In genomic region chr16:96191531-96192506, GRCm38 (mm10) we compare ENCODE assay signal across 8 mouse cellular contexts. TPM values are rescaled to one million over a fixed set of nuclear protein-coding genes. Genes with fewer than 3 reads are reported as not detected.
DNase-seq lines count a peak whose midpoint lies in the region; ATAC-seq and TF ChIP-seq lines count a peak whose summit lies in the region.

Gene Lca5l (minus strand): TSS chr16:96192271.

- H3K36me3 ChIP-seq in C2C12 (ENCODE audit: control insufficient read depth, insufficient read depth) (no peaks in the 10 kb centered on the region), myocyte (ENCODE audit: control insufficient read depth, insufficient read depth) (no peaks in the 10 kb centered on the region)
- no peaks in the 10 kb centered on the region for H3K36me3 ChIP-seq in erythroblast, embryonic 14.5 days (ENCODE audit: control insufficient read depth)
- H3K36me3 ChIP-seq in heart, embryonic 11.5 days (ENCODE audit: control insufficient read depth, insufficient read depth, low read length) = no peaks in the 10 kb centered on the region
- H3K36me3 ChIP-seq in kidney, embryonic 16.5 days (ENCODE audit: insufficient read depth, low read length) = no peaks in the 10 kb centered on the region
- H3K36me3 ChIP-seq in liver, adult 2 months (ENCODE audit: control insufficient read depth, insufficient read depth, low read length) = no peaks in the 10 kb centered on the region
- no peaks in the 10 kb centered on the region for H3K36me3 ChIP-seq in splenic B cell, adult 2 months (ENCODE audit: control insufficient read depth, insufficient read depth, low read length, poor library complexity, severe bottlenecking)

- H3K4me2 ChIP-seq in heart, embryonic 11.5 days = peak within 1 kb of the TSS; percentile 94
- peak within 1 kb of the TSS; percentile 84 for H3K4me2 ChIP-seq in kidney, embryonic 16.5 days (replicated peaks; ENCODE audit: low read depth, low read length)
- peak within 1 kb of the TSS; percentile 94 for H3K4me2 ChIP-seq in myocyte (ENCODE audit: low read depth)

- WGBS in heart, embryonic 11.5 days (ENCODE audit: insufficient replicate concordance) = under 1% methylated on average over 77 of the region's 77 CpGs
- WGBS in kidney, embryonic 16.5 days = under 1% methylated on average over 74 of the region's 77 CpGs
- WGBS in liver, adult 2 months = 1% methylated on average over 77 of the region's 77 CpGs

- peak; percentile 99 for DNase-seq in brain, embryonic 14.5 days (ENCODE audit: low read depth)
- DNase-seq in liver, adult 2 months (ENCODE audit: extremely low read depth, low read depth, low spot score) = peak; percentile 90
- peak; percentile 93 for DNase-seq in splenic B cell, adult 2 months (ENCODE audit: low read depth, low spot score)

- TF ChIP-seq CTCF in C2C12 (IDR thresholded peaks at IDR 0.05; ENCODE audit: control insufficient read depth, insufficient read depth, insufficient read length) = no peak
- no peak for TF ChIP-seq CTCF in brain, embryonic 14.5 days (IDR thresholded peaks at IDR 0.05; ENCODE audit: borderline replicate concordance, extremely low read depth, insufficient read depth, insufficient read length)
- TF ChIP-seq CTCF in liver, adult 2 months (IDR thresholded peaks at IDR 0.05; ENCODE audit: low read depth, low read length) = no peak

- H3K27me3 ChIP-seq in C2C12 (ENCODE audit: control insufficient read depth, insufficient read depth, insufficient read length) (no peaks in the 10 kb centered on the region), myocyte (ENCODE audit: control insufficient read depth, insufficient read depth, insufficient read length) (no peaks in the 10 kb centered on the region)
- H3K27me3 ChIP-seq in erythroblast, embryonic 14.5 days (ENCODE audit: control insufficient read depth) = peaks cover 27% of the 10 kb centered on the region
- no peaks in the 10 kb centered on the region for H3K27me3 ChIP-seq in heart, embryonic 11.5 days (ENCODE audit: control insufficient read depth, insufficient read depth, low read length)
- no peaks in the 10 kb centered on the region for H3K27me3 ChIP-seq in kidney, embryonic 16.5 days (ENCODE audit: insufficient read depth, low read length)
- no peaks in the 10 kb centered on the region for H3K27me3 ChIP-seq in liver, adult 2 months (ENCODE audit: control insufficient read depth, insufficient read depth, low read length)
- no peaks in the 10 kb centered on the region for H3K27me3 ChIP-seq in splenic B cell, adult 2 months (ENCODE audit: control insufficient read depth, insufficient read depth, low read length, poor library complexity, severe bottlenecking)

- no peaks in the 10 kb centered on the region for H3K9me3 ChIP-seq in erythroblast, embryonic 14.5 days (ENCODE audit: control insufficient read depth, low read length)
- H3K9me3 ChIP-seq in heart, embryonic 11.5 days (replicated peaks; ENCODE audit: control insufficient read depth, low read length) = no peaks in the 10 kb centered on the region
- H3K9me3 ChIP-seq in kidney, embryonic 16.5 days (ENCODE audit: low read length) = no peaks in the 10 kb centered on the region; the same call in 1 of the 2 replicates

- peak within 1 kb of the TSS; percentile 84 for H3K27ac ChIP-seq in heart, embryonic 11.5 days (ENCODE audit: low read depth, low read length)
- H3K27ac ChIP-seq in kidney, embryonic 16.5 days (ENCODE audit: low read length) = peak within 1 kb of the TSS; percentile 83
- peak within 1 kb of the TSS; percentile 72 for H3K27ac ChIP-seq in liver, adult 2 months (replicated peaks; ENCODE audit: insufficient read depth, low read depth, low read length)

- peak within 1 kb of the TSS; percentile 84 for H3K9ac ChIP-seq in heart, embryonic 11.5 days (ENCODE audit: low read depth, low read length)
- H3K9ac ChIP-seq in kidney, embryonic 16.5 days (replicated peaks; ENCODE audit: low read length) = peak within 1 kb of the TSS; percentile 85
- H3K9ac ChIP-seq in liver, adult 2 months (ENCODE audit: low read depth, low read length) = peak within 1 kb of the TSS; percentile 79

- H3K79me3 ChIP-seq in C2C12 (ENCODE audit: low read depth) = no peaks in the 10 kb centered on the region

- H3ac ChIP-seq in C2C12 (ENCODE audit: control insufficient read depth, insufficient read length, low read depth) (peak within 1 kb of the TSS; percentile 83), myocyte (ENCODE audit: control insufficient read depth, insufficient read length) (peak within 1 kb of the TSS; percentile 36)

- peak; percentile 97 for ATAC-seq in heart, embryonic 11.5 days (replicated peaks; ENCODE audit: insufficient number of reproducible peaks, low FRiP score, low TSS enrichment)
- peak; percentile 98 for ATAC-seq in kidney, embryonic 16.5 days (ENCODE audit: low FRiP score, low TSS enrichment)

- H3K4me3 ChIP-seq in C2C12 (ENCODE audit: insufficient read depth, poor library complexity, severe bottlenecking) (peak within 1 kb of the TSS; percentile 52), myocyte (peak within 1 kb of the TSS; percentile 31)
- H3K4me3 ChIP-seq in erythroblast, embryonic 14.5 days (replicated peaks) = peak within 1 kb of the TSS; percentile 75
- H3K4me3 ChIP-seq in heart, embryonic 11.5 days (ENCODE audit: low read depth, low read length) = peak within 1 kb of the TSS; percentile 96
- H3K4me3 ChIP-seq in kidney, embryonic 16.5 days (ENCODE audit: low read length) = peak within 1 kb of the TSS; percentile 85
- peak within 1 kb of the TSS; percentile 79 for H3K4me3 ChIP-seq in liver, adult 2 months (ENCODE audit: insufficient read depth, low read depth, low read length)

- 0 out of 2 replicates have a peak, but pooled peaks have one; percentile 46 for TF ChIP-seq POLR2A in brain, embryonic 14.5 days (IDR thresholded peaks at IDR 0.05; ENCODE audit: borderline replicate concordance, extremely low read depth, insufficient read depth, insufficient read length, poor library complexity, severe bottlenecking)
- TF ChIP-seq POLR2A in liver, adult 2 months (IDR thresholded peaks at IDR 0.05; ENCODE audit: extremely low read depth, insufficient read depth, low read length) = peak; percentile 50; the same call in 1 of the 2 replicates
- peak; percentile 64 for TF ChIP-seq POLR2A in myocyte (IDR thresholded peaks at IDR 0.05; ENCODE audit: insufficient read length, low read depth)

- peaks cover 13% of the 10 kb centered on the region for H3K4me1 ChIP-seq in erythroblast, embryonic 14.5 days (ENCODE audit: control insufficient read depth)
- 0 out of 2 replicates have a peak, but pooled peaks cover 3% of the 10 kb centered on the region for H3K4me1 ChIP-seq in heart, embryonic 11.5 days (ENCODE audit: control insufficient read depth, insufficient read depth, low read length)
- H3K4me1 ChIP-seq in kidney, embryonic 16.5 days (ENCODE audit: insufficient read depth, low read length) = peaks cover 9% of the 10 kb centered on the region; the same call in 1 of the 2 replicates
- H3K4me1 ChIP-seq in liver, adult 2 months (ENCODE audit: control insufficient read depth, insufficient read depth, low read length) = no peaks in the 10 kb centered on the region

- H3K79me2 ChIP-seq in C2C12 (ENCODE audit: control insufficient read depth, insufficient read depth) (no peaks in the 10 kb centered on the region), myocyte (ENCODE audit: control insufficient read depth, insufficient read depth) (no peaks in the 10 kb centered on the region)
- no peaks in the 10 kb centered on the region for H3K79me2 ChIP-seq in liver, adult 2 months (ENCODE audit: control insufficient read depth, insufficient read depth, low read length)

TF ChIP-seq in C2C12, 6 proteins besides CTCF, POLR2A, EP300 and RAD21:
- TF ChIP-seq USF1 (IDR thresholded peaks at IDR 0.05; ENCODE audit: low read depth) = no peak
- TF ChIP-seq MAX (IDR thresholded peaks at IDR 0.05) = no peak
- TF ChIP-seq FOSL1 (IDR thresholded peaks at IDR 0.05; ENCODE audit: insufficient read depth, low read length, poor library complexity, severe bottlenecking) = no peak
- TF ChIP-seq CEBPB (IDR thresholded peaks at IDR 0.05; ENCODE audit: low read depth) = no peak
- TF ChIP-seq MYOG (IDR thresholded peaks at IDR 0.05; ENCODE audit: control insufficient read depth, extremely low read depth, insufficient read length) = no peak
- no peak for TF ChIP-seq MYOD1 (IDR thresholded peaks at IDR 0.05; ENCODE audit: control insufficient read depth, insufficient read length, low read depth)

TF ChIP-seq in myocyte, 11 proteins besides CTCF, POLR2A, EP300 and RAD21:
- TF ChIP-seq TCF3 (IDR thresholded peaks at IDR 0.05; ENCODE audit: insufficient read length, low read depth) = no peak
- TF ChIP-seq MYOD1 (IDR thresholded peaks at IDR 0.05; ENCODE audit: control insufficient read depth in 1 of 3, insufficient read length in 2 of 3, low read depth in 2 of 3) = peak in 2 of 3 experiments; percentile 19 to 22
- peak in 1 of 3 experiments; percentile 43 for TF ChIP-seq MYOG (IDR thresholded peaks at IDR 0.05; ENCODE audit: control insufficient read depth in 1 of 3, insufficient read depth in 1 of 3, insufficient read length in 2 of 3, low read depth in 2 of 3)
- no peak for TF ChIP-seq TCF12 (IDR thresholded peaks at IDR 0.05; ENCODE audit: insufficient read depth, poor library complexity, severe bottlenecking)
- no peak for TF ChIP-seq CEBPB (IDR thresholded peaks at IDR 0.05; ENCODE audit: insufficient read depth, poor library complexity, severe bottlenecking)
- TF ChIP-seq MAX (IDR thresholded peaks at IDR 0.05; ENCODE audit: low read depth) = no peak
- no peak for TF ChIP-seq E2F4 (IDR thresholded peaks at IDR 0.05; ENCODE audit: insufficient read depth)
- peak; percentile 73 for TF ChIP-seq POLR2AphosphoS2 (IDR thresholded peaks at IDR 0.05; ENCODE audit: insufficient read length, low read depth)
- TF ChIP-seq USF1 (IDR thresholded peaks at IDR 0.05; ENCODE audit: low read depth) = no peak
- no peak for TF ChIP-seq SRF (IDR thresholded peaks at IDR 0.05; ENCODE audit: control insufficient read depth, insufficient read length, low read depth)
- TF ChIP-seq REST (IDR thresholded peaks at IDR 0.05; ENCODE audit: insufficient read depth, insufficient read length) = no peak

RNA-seq across cellular contexts. Expression of gene Lca5l, which starts in this region (rescaled TPM):
- 0.25 TPM for polyA plus RNA-seq in C2C12 (2012; fragmentation: generic; extraction: Trizol)
- 1.4 and 2.8 TPM in 2 replicates for polyA plus RNA-seq in brain, embryonic 14.5 days (2012; rRNA removed)
- polyA plus RNA-seq in erythroblast, embryonic 14.5 days (2012) = not detected in 2 replicates
- polyA plus RNA-seq in heart, embryonic 11.5 days (2014; fragmentation: Nextera tagmentation; extraction: Ambion mirVana) = 1.5 and 1.6 TPM in 2 replicates
- 0.94 and 1.0 TPM in 2 replicates for polyA plus RNA-seq in kidney, embryonic 16.5 days (2015; fragmentation: Nextera tagmentation; extraction: Ambion mirVana)
- 0.07 and 0.09 TPM in 2 replicates for total RNA-seq in liver, adult 2 months (2014; rRNA removed)
- not detected in 2 replicates for polyA plus RNA-seq in liver, adult 2 months (2012; rRNA removed)
- polyA plus RNA-seq in myocyte (2012; fragmentation: generic; extraction: Trizol) = 0.18 TPM

Comparison
In these comparisons a context has a peak if more than half of its experiments do, and no peak if none do; other contexts are left out.
1. Peak in every context shown above with its lines: DNase-seq, ATAC-seq, H3K4me3 ChIP-seq and H3K27ac ChIP-seq.
2. Peak in DNase-seq, H3K4me3 ChIP-seq, H3K27ac ChIP-seq and H3K9ac ChIP-seq in liver, adult 2 months; RNA of the gene not detected or under 1 TPM.
3. H3K4me3 ChIP-seq: peak in every context shown above with its lines; median percentile 96 in heart, embryonic 11.5 days; 85 in kidney, embryonic 16.5 days; 79 in liver, adult 2 months; 75 in erythroblast, embryonic 14.5 days; 52 in C2C12; 31 in myocyte.